Mouse (Mus musculus) lung, adult 2 months (tissue): Measurements from ENCODE around the gene Stx1a. TPM values are rescaled to one million over a fixed set of nuclear protein-coding genes. Genes with fewer than 3 reads are reported as not detected.
A peak's percentile ranks its signal among the peaks of the same experiment; 100 is the strongest.

Experiments used
- DNase-seq: peaks from one replicate; pipeline ENCODE4 v3.0.0; 2022
- H3K4me1 ChIP-seq: fragments of 200-500 bp; 2 replicates; pipeline ENCODE4 v1.6.1; 2011; ENCODE audit warnings: low read length; ENCODE audit not compliant: control insufficient read depth, insufficient read depth
- H3K4me3 ChIP-seq: fragments of 200-500 bp; replicated peaks from 2 replicates; pipeline ENCODE3; 2011; ENCODE audit warnings: low read depth, mild to moderate bottlenecking, control low read depth, low read length; ENCODE audit errors: extremely low read depth
- CTCF ChIP-seq: fragments of 200-500 bp; IDR thresholded peaks from 2 replicates; pipeline ENCODE4 v1.5.1; 2011; ENCODE audit warnings: mild to moderate bottlenecking, low read length, control low read depth; ENCODE audit not compliant: insufficient read depth
- POLR2A ChIP-seq: fragments of 200-500 bp; IDR thresholded peaks from 2 replicates; pipeline ENCODE4 v1.6.1; 2011; ENCODE audit warnings: low read depth, mild to moderate bottlenecking, control low read depth, low read length, borderline replicate concordance; ENCODE audit errors: extremely low read depth
- WGBS: fragments of 180-500 bp; shearing (Covaris S2); methylation state at CpG from one replicate; pipeline ENCODE4 v1.1.7; 2018; 5-methylcytosine and 5-hydroxymethylcytosine counted together
- polyA plus RNA-seq: library from polyadenylated mRNA; depleted of rRNA; stranded (reverse); fragments of >200 nt; gene quantifications from 2 replicates; pipeline ENCODE4 v1.2.3, GENCODE M21; 2012; rRNA removed

Gene Stx1a
- polyA plus RNA-seq, 1 experiment: 10.6 TPM

GRCm38 (mm10) chr5:135075655-135076054 is 52.4 kb downstream of the Stx1a start:
- TF ChIP-seq CTCF (no peak), POLR2A (no peak)
- Histone ChIP-seq H3K4me1 (no peaks in the 10 kb centered on the region), H3K4me3 (no peak overlapping the region)
- DNase-seq: no peak
- 62% methylated on average over 4 of the region's 4 CpGs for WGBS

GRCm38 (mm10) chr5:135076368-135076767 is 53.1 kb downstream of the Stx1a start:
- DNase-seq: no peak
- TF ChIP-seq POLR2A (no peak), CTCF (no peak)
- WGBS: 83% methylated on average over 14 of the region's 14 CpGs

GRCm38 (mm10) chr5:135076931-135077505 is 53.7 kb downstream of the Stx1a start:
- WGBS: 30% methylated on average over 14 of the region's 14 CpGs
- Histone ChIP-seq H3K4me1 (no peaks in the 10 kb centered on the region), H3K4me3 (peak overlapping the region; percentile 26)
- DNase-seq: no peak
- no peak for TF ChIP-seq POLR2A
- TF ChIP-seq CTCF: no peak

More at GRCm38 (mm10) chr5:135076368-135076767, 53.1 kb downstream of the Stx1a start:
- Histone ChIP-seq H3K4me1 (no peaks in the 10 kb centered on the region), H3K4me3 (no peak overlapping the region)

- DNase-seq: peak; percentile 94
- H3K4me1 ChIP-seq: no peaks in the 10 kb centered on the region
- 1% methylated on average over 64 of the region's 83 CpGs for WGBS
- peak within 1 kb of the TSS; percentile 78 for H3K4me3 ChIP-seq
- TF ChIP-seq POLR2A (no peak), CTCF (0 out of 2 replicates have a peak, but pooled peaks have one; percentile 30)
These were observed 54.5 kb downstream of the Stx1a start, which contains the start of gene Vps37d for GRCm38 (mm10) chr5:135077564-135078481. TSS of gene Vps37d (minus strand) at chr5:135078266.

GRCm38 (mm10) chr5:135078482-135078810 is 55.2 kb downstream of the Stx1a start:
- TF ChIP-seq CTCF (no peak), POLR2A (no peak)
- Histone ChIP-seq H3K4me1 (no peaks in the 10 kb centered on the region), H3K4me3 (peak overlapping the region; percentile 59)
- no peak for DNase-seq
- 2% methylated on average over 11 of the region's 11 CpGs for WGBS

GRCm38 (mm10) chr5:135079578-135079977 is 56.3 kb downstream of the Stx1a start:
- TF ChIP-seq CTCF (no peak), POLR2A (no peak)
- H3K4me3 ChIP-seq: no peak overlapping the region
- WGBS: 84% methylated on average over 2 of the region's 2 CpGs
- no peaks in the 10 kb centered on the region for H3K4me1 ChIP-seq
- no peak for DNase-seq

GRCm38 (mm10) chr5:135080539-135080938 is 57.3 kb downstream of the Stx1a start:
- Histone ChIP-seq H3K4me1 (no peaks in the 10 kb centered on the region), H3K4me3 (no peak overlapping the region)
- 79% methylated on average over 5 of the region's 5 CpGs for WGBS
- no peak for DNase-seq
- no peak for TF ChIP-seq POLR2A
- TF ChIP-seq CTCF: no peak

- WGBS: 56% methylated on average over 4 of the region's 4 CpGs
- no peak overlapping the region for H3K4me3 ChIP-seq
- no peaks in the 10 kb centered on the region for H3K4me1 ChIP-seq
- DNase-seq: no peak
- no peak for TF ChIP-seq POLR2A
- no peak for TF ChIP-seq CTCF
These were observed 63.6 kb downstream of the Stx1a start for GRCm38 (mm10) chr5:135086871-135087270.

- TF ChIP-seq POLR2A (no peak), CTCF (no peak)
- 3% methylated on average over 39 of the region's 39 CpGs for WGBS
- no peaks in the 10 kb centered on the region for H3K4me1 ChIP-seq
- DNase-seq: no peak
- H3K4me3 ChIP-seq: no peak within 1 kb of the TSS
These were observed 66.4 kb downstream of the Stx1a start, which contains the start of gene Mlxipl for GRCm38 (mm10) chr5:135089653-135090052. TSS of gene Mlxipl (plus strand) at chr5:135089890.

Other genes with a start within 250 kb of the Stx1a start
- not detected in 2 replicates for gene Tmem270, start 116.7 kb upstream of the Stx1a start, polyA plus RNA-seq
- not detected in 2 replicates for gene Cldn13, start 108.0 kb upstream of the Stx1a start, polyA plus RNA-seq
- 16.3 and 23.2 TPM in 2 replicates for gene Mettl27, start 91.1 kb upstream of the Stx1a start, polyA plus RNA-seq
- gene Cldn4, start 76.5 kb upstream of the Stx1a start, polyA plus RNA-seq: 9.2 and 18.9 TPM in 2 replicates
- gene Cldn3, start 37.3 kb upstream of the Stx1a start, polyA plus RNA-seq: 333 and 552 TPM in 2 replicates
- 66.9 and 78.4 TPM in 2 replicates for gene Abhd11, start 14.3 kb upstream of the Stx1a start, polyA plus RNA-seq
- gene Dnajc30, start 40.7 kb downstream of the Stx1a start, polyA plus RNA-seq: 30.7 and 31.5 TPM in 2 replicates
- gene Bud23, start 41.5 kb downstream of the Stx1a start, polyA plus RNA-seq: 51.3 and 56.4 TPM in 2 replicates
- gene Vps37d, start 54.8 kb downstream of the Stx1a start, polyA plus RNA-seq: 2.3 and 3.0 TPM in 2 replicates
- 17.8 and 28.5 TPM in 2 replicates for gene Mlxipl, start 66.4 kb downstream of the Stx1a start, polyA plus RNA-seq
- 8.1 and 8.3 TPM in 2 replicates for gene Tbl2, start 126.2 kb downstream of the Stx1a start, polyA plus RNA-seq
- gene Bcl7b, start 144.8 kb downstream of the Stx1a start, polyA plus RNA-seq: 37.3 and 42.9 TPM in 2 replicates
- 22.2 and 23.4 TPM in 2 replicates for gene Baz1b, start 163.8 kb downstream of the Stx1a start, polyA plus RNA-seq
- gene Fzd9, start 227.7 kb downstream of the Stx1a start, polyA plus RNA-seq: 0.22 and 0.95 TPM in 2 replicates